ENCODE assay signal across 7 mouse cellular contexts in the genomic region with DNA sequence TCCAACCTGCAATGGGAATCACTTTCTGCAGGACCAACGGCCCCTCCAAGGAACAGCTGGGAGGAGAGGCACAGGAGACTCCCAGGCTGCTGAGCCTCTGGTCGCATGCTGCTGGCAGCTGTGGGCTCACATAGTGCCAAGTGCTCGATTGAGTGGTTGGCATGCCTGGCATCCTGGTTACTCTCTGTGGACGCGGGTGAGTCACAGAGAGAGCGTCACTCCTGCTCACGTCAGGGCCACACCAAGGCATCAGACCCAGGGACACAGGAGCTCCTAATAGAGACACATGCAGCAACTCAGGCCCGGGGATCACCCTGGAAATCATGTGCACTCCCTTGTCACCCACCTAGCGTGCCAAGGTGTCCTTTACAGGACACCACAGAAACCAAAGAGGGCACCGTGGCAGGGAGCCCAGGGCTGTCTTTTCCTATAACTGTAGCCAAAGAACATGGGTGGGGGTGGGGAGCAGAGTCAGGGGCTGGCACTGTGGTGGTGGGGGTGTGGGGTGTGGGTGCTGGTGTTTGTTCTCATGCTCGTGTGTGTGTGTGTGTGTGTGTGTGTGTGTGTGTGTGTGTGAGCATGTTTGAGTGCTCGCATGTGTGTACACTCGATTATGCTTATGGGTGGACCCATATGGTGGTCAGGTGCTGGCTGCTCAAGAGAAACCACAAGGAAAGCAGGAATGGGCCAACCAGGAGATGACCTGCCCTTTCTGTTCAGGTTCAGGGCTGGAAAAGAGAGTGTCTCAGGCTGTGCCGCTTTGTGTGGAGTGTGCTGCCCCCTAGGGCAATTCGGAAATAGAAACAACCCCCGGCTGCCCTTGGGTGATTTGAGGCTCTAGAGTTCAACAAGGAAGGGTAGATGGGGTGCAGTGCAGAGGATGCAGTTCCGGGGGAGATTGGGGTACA.
DNase-seq lines count a peak whose midpoint lies in the region; ATAC-seq and TF ChIP-seq lines count a peak whose summit lies in the region.

No protein-coding gene starts in this region.

- WGBS in spleen, adult 2 months = 55% methylated on average over 17 of the region's 17 CpGs

- DNase-seq in MEL (ENCODE audit: low read depth, low spot score) = no peak
- peak; percentile 21 to 57 for DNase-seq in adrenal gland, postnatal 4 days (ENCODE audit: low spot score in 2 of 2)
- peak; percentile 67 for DNase-seq in fibroblast of lung, adult 2 months (ENCODE audit: low read depth)
- peak; percentile 88 to 91 for DNase-seq in heart, postnatal 10 days
- peak; percentile 57 to 75 for DNase-seq in kidney, postnatal 25 days
- DNase-seq in spleen, adult 2 months (ENCODE audit: low read depth in 1 of 2, low spot score in 2 of 2) = peak; percentile 44 to 45

- TF ChIP-seq EP300 in MEL (IDR thresholded peaks at IDR 0.05; ENCODE audit: low read depth in 1 of 2, low read length in 2 of 2) = no peak

- peak; percentile 42 for TF ChIP-seq RAD21 in MEL (IDR thresholded peaks at IDR 0.05; ENCODE audit: low read depth, low read length)

- H3K79me2 ChIP-seq in MEL (ENCODE audit: control insufficient read depth, insufficient read depth, low read length, poor library complexity) = no peaks in the 10 kb centered on the region

- no peaks in the 10 kb centered on the region for H3K27me3 ChIP-seq in MEL (ENCODE audit: control insufficient read depth in 1 of 2, insufficient read depth in 2 of 2, low read length in 2 of 2)
- no peaks in the 10 kb centered on the region for H3K27me3 ChIP-seq in spleen, adult 2 months (ENCODE audit: control insufficient read depth, insufficient read depth, low read length)

- no peak overlapping the region for H3K9ac ChIP-seq in MEL (ENCODE audit: control insufficient read depth, low read depth, low read length, poor library complexity, severe bottlenecking)

- intact Hi-C loops in heart, postnatal 10 days (cut with DNase I) = loop anchor here (1.0 to 5.0 kb wide), 5 partner anchors 75 to 735 kb away; no protein-coding TSS in a partner anchor

- no peaks in the 10 kb centered on the region for H3K4me1 ChIP-seq in MEL (ENCODE audit: control insufficient read depth in 1 of 2, insufficient read depth in 2 of 2, low read length in 2 of 2)
- H3K4me1 ChIP-seq in spleen, adult 2 months (ENCODE audit: control insufficient read depth, insufficient read depth, insufficient read length) = 0 out of 2 replicates have a peak, but pooled peaks cover under 1% of the 10 kb centered on the region

- peak in 2 of 3 experiments; percentile 34 to 46; a peak in 5 of 6 replicates for TF ChIP-seq CTCF in MEL (IDR thresholded peaks at IDR 0.05 in 2 of 3, conservative IDR thresholded peaks at IDR 0.05 in 1 of 3; ENCODE audit: control insufficient read depth in 1 of 3, insufficient read depth in 1 of 3, low read depth in 2 of 3, low read length in 3 of 3, poor library complexity in 1 of 3, severe bottlenecking in 1 of 3)
- peak; percentile 82; the same call in 1 of the 2 replicates for TF ChIP-seq CTCF in spleen, adult 2 months (IDR thresholded peaks at IDR 0.05; ENCODE audit: extremely low read depth, insufficient read depth, insufficient read length, insufficient replicate concordance)

- H3K9me3 ChIP-seq in MEL (replicated peaks; ENCODE audit: insufficient read depth, low read length) = no peaks in the 10 kb centered on the region

- H3K36me3 ChIP-seq in MEL (ENCODE audit: control insufficient read depth in 1 of 2, insufficient read depth in 2 of 2, low read length in 2 of 2) = no peaks in the 10 kb centered on the region
- no peaks in the 10 kb centered on the region for H3K36me3 ChIP-seq in spleen, adult 2 months (ENCODE audit: control insufficient read depth, insufficient read depth, low read length)

- H3K27ac ChIP-seq in MEL (ENCODE audit: control insufficient read depth, low read depth, low read length) = no peak overlapping the region
- H3K27ac ChIP-seq in spleen, adult 2 months (ENCODE audit: insufficient read depth, low read length) = no peak overlapping the region

- peak; percentile 72 for ATAC-seq in megakaryocyte, adult 5-6 weeks (ENCODE audit: poor library complexity, severe bottlenecking)

- H3K4me3 ChIP-seq in MEL (ENCODE audit: control insufficient read depth in 1 of 2, insufficient read depth in 1 of 2, low read depth in 2 of 2, low read length in 2 of 2) = no peak overlapping the region
- H3K4me3 ChIP-seq in spleen, adult 2 months (ENCODE audit: extremely low read depth, insufficient read depth, insufficient read length) = no peak overlapping the region

- no peak for TF ChIP-seq POLR2A in MEL (IDR thresholded peaks at IDR 0.05; ENCODE audit: control insufficient read depth in 1 of 2, insufficient read depth in 1 of 2, low read depth in 1 of 2, low read length in 2 of 2, poor library complexity in 1 of 2)
- TF ChIP-seq POLR2A in spleen, adult 2 months (IDR thresholded peaks at IDR 0.05; ENCODE audit: low read depth, low read length) = no peak

TF ChIP-seq in MEL, 35 proteins besides CTCF, POLR2A, EP300 and RAD21:
- TF ChIP-seq TBP (IDR thresholded peaks at IDR 0.05; ENCODE audit: low read depth, low read length) (no peak), USF1 (IDR thresholded peaks at IDR 0.05; ENCODE audit: low read depth, low read length) (no peak), SMC3 (IDR thresholded peaks at IDR 0.05; ENCODE audit: low read depth, low read length) (peak; percentile 41), ZC3H11A (IDR thresholded peaks at IDR 0.05; ENCODE audit: low read depth, low read length) (peak; percentile 21; the same call in 1 of the 2 replicates), CHD2 (IDR thresholded peaks at IDR 0.05; ENCODE audit: low read length) (no peak), ZNF384 (IDR thresholded peaks at IDR 0.05; ENCODE audit: low read depth, low read length) (no peak), MAZ (IDR thresholded peaks at IDR 0.05; ENCODE audit: low read depth, low read length) (no peak)
